Mouse (Mus musculus): ENCODE data around the gene H2afy2. TPM values are rescaled to one million over a fixed set of nuclear protein-coding genes. Genes with fewer than 3 reads are reported as not detected.

The H2afy2 gene
- 7.4 TPM for polyA plus RNA-seq (2014; fragmentation: Illumina TruSeq; extraction: RNeasy Lipid Tissue Mini Kit (QIAGEN cat#74804); ENCODE audit: low read depth, low replicate concordance)

GRCm38 (mm10) chr10:61783621-61784251, at the start of gene H2afy2:
TSS of gene H2afy2 (minus strand) at chr10:61784147.

GRCm38 (mm10) chr10:61714771-61715461, 69.0 kb downstream of the H2afy2 start, which contains the start of gene Aifm2:
TSS of gene Aifm2 (plus strand) at chr10:61715263.

GRCm38 (mm10) chr10:61694870-61695670, 88.9 kb downstream of the H2afy2 start, which contains the start of gene Tysnd1:
TSS of gene Tysnd1 (plus strand) at chr10:61695514.

Other genes with a start within 250 kb of the H2afy2 start
- gene Npffr1, start 188.7 kb downstream of the H2afy2 start, polyA plus RNA-seq (2014; fragmentation: Illumina TruSeq; extraction: RNeasy Lipid Tissue Mini Kit (QIAGEN cat#74804); ENCODE audit: low read depth, low replicate concordance): not detected
- 56.9 TPM for gene Ppa1, start 135.6 kb downstream of the H2afy2 start, polyA plus RNA-seq (2014; fragmentation: Illumina TruSeq; extraction: RNeasy Lipid Tissue Mini Kit (QIAGEN cat#74804); ENCODE audit: low read depth, low replicate concordance)
- gene Sar1a, start 103.8 kb downstream of the H2afy2 start, polyA plus RNA-seq (2014; fragmentation: Illumina TruSeq; extraction: RNeasy Lipid Tissue Mini Kit (QIAGEN cat#74804); ENCODE audit: low read depth, low replicate concordance): 195 TPM
- 13.1 TPM for gene Tysnd1, start 88.6 kb downstream of the H2afy2 start, polyA plus RNA-seq (2014; fragmentation: Illumina TruSeq; extraction: RNeasy Lipid Tissue Mini Kit (QIAGEN cat#74804); ENCODE audit: low read depth, low replicate concordance)
- gene Aifm2, start 68.9 kb downstream of the H2afy2 start, polyA plus RNA-seq (2014; fragmentation: Illumina TruSeq; extraction: RNeasy Lipid Tissue Mini Kit (QIAGEN cat#74804); ENCODE audit: low read depth, low replicate concordance): 28.4 TPM
- 1.0 TPM for gene Col13a1, start 195.0 kb upstream of the H2afy2 start, polyA plus RNA-seq (2014; fragmentation: Illumina TruSeq; extraction: RNeasy Lipid Tissue Mini Kit (QIAGEN cat#74804); ENCODE audit: low read depth, low replicate concordance)

All from heart, adult 10 weeks (tissue).